Mouse (Mus musculus) forebrain, embryonic 11.5 days (tissue): ENCODE measurements at regions not wholly inside any gene's neighbourhood (a gene's known extent, or its start where the extent isn't known, plus 50 kb on each side); places are given as distances from the start of the nearest gene placed in this dataset.
A peak's percentile ranks its signal among the peaks of the same experiment; 100 is the strongest.

Experiments
- ATAC-seq: fragments of 200-750 bp; cut with Nextera tagmentation; replicated peaks from 2 replicates; pipeline ENCODE4 v1.8.0; 2017; ENCODE audit warnings: moderate TSS enrichment; ENCODE audit not compliant: low FRiP score
- DNase-seq: peaks from one replicate; pipeline ENCODE4 v3.0.0-alpha.2; 2017; ENCODE audit warnings: low spot score
- H3K27ac ChIP-seq: fragments of 300-500 bp; sonication (generic); 2 replicates; pipeline ENCODE4 v1.5.1; 2014; ENCODE audit warnings: low read depth, low read length
- H3K27me3 ChIP-seq: fragments of 300-500 bp; sonication (generic); 2 replicates; pipeline ENCODE4 v1.6.1; 2014; ENCODE audit warnings: mild to moderate bottlenecking, low read length, mixed read lengths; ENCODE audit not compliant: control insufficient read depth, insufficient read depth
- H3K36me3 ChIP-seq: fragments of 300-500 bp; sonication (generic); 2 replicates; pipeline ENCODE4 v1.6.1; 2014; ENCODE audit warnings: mild to moderate bottlenecking, low read length, moderate library complexity, mixed read lengths; ENCODE audit not compliant: control insufficient read depth, insufficient read depth
- H3K4me1 ChIP-seq: fragments of 300-500 bp; sonication (generic); replicated peaks from 2 replicates; pipeline ENCODE4 v1.6.1; 2014; ENCODE audit warnings: low read length, mixed read lengths; ENCODE audit not compliant: control insufficient read depth, insufficient read depth
- H3K4me2 ChIP-seq: fragments of 300-500 bp; sonication (generic); 2 replicates; pipeline ENCODE4 v1.6.1; 2014; ENCODE audit warnings: low read depth, mild to moderate bottlenecking, low read length, moderate library complexity, mixed read lengths; ENCODE audit not compliant: severe bottlenecking
- H3K4me3 ChIP-seq: fragments of 300-500 bp; sonication (generic); 2 replicates; pipeline ENCODE4 v1.5.1; 2014; ENCODE audit warnings: low read depth, low read length
- H3K9ac ChIP-seq: fragments of 300-500 bp; sonication (generic); 2 replicates; pipeline ENCODE4 v1.6.1; 2014; ENCODE audit warnings: low read length
- H3K9me3 ChIP-seq: fragments of 300-500 bp; sonication (generic); 2 replicates; pipeline ENCODE4 v1.6.1; 2016; ENCODE audit warnings: low read length, mixed read lengths; ENCODE audit not compliant: control insufficient read depth
- WGBS: fragments of 180-500 bp; shearing (Covaris S2); extraction: QIAGEN DNeasy Blood & Tissue Kit; methylation state at CpG from one replicate; pipeline ENCODE4 v1.1.7; 2014; 5-methylcytosine and 5-hydroxymethylcytosine counted together

DNA sequence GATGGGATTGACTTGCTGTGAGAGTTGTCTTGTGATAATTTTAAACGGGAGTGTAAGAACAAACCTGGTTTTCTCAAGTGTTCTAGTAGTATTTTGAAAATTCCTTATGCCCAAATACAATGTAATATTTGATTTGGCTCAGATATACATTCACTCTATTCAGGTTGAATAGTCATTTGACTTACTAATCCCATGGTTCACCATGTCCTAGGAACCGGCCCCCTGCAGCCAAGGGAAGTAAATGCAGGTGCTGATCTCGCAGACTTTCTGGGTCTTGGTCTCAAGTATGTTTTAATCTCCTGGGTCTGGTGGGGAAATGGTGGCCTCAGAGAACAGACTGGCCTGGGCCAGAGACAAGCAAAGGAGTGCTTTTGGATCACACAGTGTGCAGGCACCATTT lies 253.2 kb upstream of the Gm5148 start:
- no peak overlapping the region for H3K4me2 ChIP-seq
- ATAC-seq (no peak), DNase-seq (no peak)
- no peak overlapping the region for H3K9ac ChIP-seq
- H3K27me3 ChIP-seq, result no peaks in the 10 kb centered on the region
- no peaks in the 10 kb centered on the region for H3K9me3 ChIP-seq
- H3K27ac ChIP-seq, result no peak overlapping the region
- WGBS, result 63% methylated on average over 3 of the region's 3 CpGs
- no peak overlapping the region for H3K4me3 ChIP-seq
- peaks cover 7% of the 10 kb centered on the region; the same call in 1 of the 2 replicates for H3K4me1 ChIP-seq
- H3K36me3 ChIP-seq, result no peaks in the 10 kb centered on the region

DNA sequence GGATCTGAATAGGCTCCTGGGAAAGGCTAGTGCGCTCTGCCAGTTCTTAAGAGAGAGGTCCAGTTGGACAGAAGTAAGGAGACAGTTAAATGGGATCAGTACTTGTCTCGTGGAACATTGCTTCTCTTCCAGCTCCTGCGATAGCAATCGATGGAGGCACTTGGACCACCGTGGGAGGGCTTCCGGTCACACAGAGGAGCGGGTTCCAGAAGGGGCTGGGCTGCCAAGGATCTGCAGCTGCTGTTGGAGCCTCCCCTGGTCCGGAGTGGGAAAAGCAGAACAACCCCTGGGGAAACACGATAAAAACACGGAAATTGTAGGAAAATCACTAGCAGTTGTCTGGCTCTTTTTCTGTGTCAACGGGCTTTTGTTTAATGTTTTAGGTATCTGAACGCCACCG lies 252.3 kb upstream of the Gm5148 start:
- peak; percentile 57 for DNase-seq
- Histone ChIP-seq H3K27ac (no peak overlapping the region), H3K4me1 (peaks cover 7% of the 10 kb centered on the region; the same call in 1 of the 2 replicates), H3K9ac (no peak overlapping the region; the same call in 1 of the 2 replicates), H3K9me3 (no peaks in the 10 kb centered on the region), H3K36me3 (no peaks in the 10 kb centered on the region), H3K27me3 (no peaks in the 10 kb centered on the region), H3K4me3 (no peak overlapping the region), H3K4me2 (peak overlapping the region; percentile 26; the same call in 1 of the 2 replicates)
- 35% methylated on average over 13 of the region's 13 CpGs for WGBS
- no peak; the same call in 1 of the 2 replicates for ATAC-seq

DNA sequence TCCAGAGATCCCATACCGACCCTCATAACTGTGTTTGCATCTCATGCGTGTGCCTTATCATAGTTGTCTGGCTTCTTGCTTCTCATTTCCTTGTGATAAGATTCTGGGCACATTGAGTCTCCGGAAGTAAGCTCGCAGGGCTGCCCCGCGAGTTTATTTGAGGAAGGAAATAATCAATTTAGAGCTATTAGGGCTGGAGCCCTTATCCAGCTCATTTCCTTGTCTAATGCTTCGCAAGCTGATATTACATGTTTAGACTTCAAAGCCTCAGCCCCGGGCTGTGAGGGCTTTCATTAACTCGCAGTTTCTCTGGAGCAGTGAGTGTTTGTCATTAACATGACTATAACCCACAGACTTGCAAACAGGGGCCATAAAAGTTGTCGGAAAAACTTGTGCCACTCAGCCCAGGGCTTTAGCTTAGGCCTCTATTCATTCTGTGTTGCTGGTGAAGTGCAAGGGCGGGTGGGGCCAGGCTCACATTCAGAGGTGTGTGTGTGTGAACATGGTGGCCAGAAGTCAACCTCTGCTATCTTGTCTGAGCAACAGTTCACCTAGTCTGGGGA lies 251.0 kb upstream of the Gm5148 start:
- H3K36me3 ChIP-seq, result no peaks in the 10 kb centered on the region
- ATAC-seq (0 out of 2 replicates have a peak, but pooled peaks have one; percentile 30), DNase-seq (no peak)
- no peak overlapping the region for H3K27ac ChIP-seq
- peaks cover 7% of the 10 kb centered on the region; the same call in 1 of the 2 replicates for H3K4me1 ChIP-seq
- H3K9me3 ChIP-seq, result no peaks in the 10 kb centered on the region
- 42% methylated on average over 11 of the region's 11 CpGs for WGBS
- no peak overlapping the region for H3K4me2 ChIP-seq
- H3K4me3 ChIP-seq, result no peak overlapping the region
- no peak overlapping the region for H3K9ac ChIP-seq
- H3K27me3 ChIP-seq, result no peaks in the 10 kb centered on the region

DNA sequence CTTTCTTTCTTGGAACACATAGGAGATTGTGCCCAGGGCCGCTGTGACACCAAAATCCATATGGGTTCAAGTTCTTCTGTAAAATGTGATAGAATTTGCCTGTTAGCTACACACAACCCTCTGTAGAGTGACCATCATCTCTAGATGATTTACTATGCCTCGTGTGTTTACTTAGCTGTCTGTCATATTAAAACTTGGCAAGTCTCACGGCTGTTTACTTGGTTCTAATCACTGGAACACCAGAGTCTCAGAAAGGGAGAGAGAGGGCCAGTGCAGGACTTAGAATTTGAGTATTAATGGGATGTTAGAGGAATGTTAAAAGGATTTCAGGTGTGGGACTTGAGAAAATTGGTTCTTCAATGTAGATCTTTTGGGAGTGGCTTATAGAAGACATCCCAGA lies 248.6 kb upstream of the Gm5148 start:
- H3K27ac ChIP-seq, result no peak overlapping the region
- DNase-seq (no peak), ATAC-seq (no peak)
- no peak overlapping the region for H3K4me2 ChIP-seq
- H3K4me1 ChIP-seq, result peaks cover 7% of the 10 kb centered on the region; the same call in 1 of the 2 replicates
- H3K36me3 ChIP-seq, result no peaks in the 10 kb centered on the region
- H3K4me3 ChIP-seq, result no peak overlapping the region
- H3K9me3 ChIP-seq, result no peaks in the 10 kb centered on the region
- WGBS, result 85% methylated on average over 3 of the region's 3 CpGs
- H3K27me3 ChIP-seq, result no peaks in the 10 kb centered on the region
- no peak overlapping the region for H3K9ac ChIP-seq

DNA sequence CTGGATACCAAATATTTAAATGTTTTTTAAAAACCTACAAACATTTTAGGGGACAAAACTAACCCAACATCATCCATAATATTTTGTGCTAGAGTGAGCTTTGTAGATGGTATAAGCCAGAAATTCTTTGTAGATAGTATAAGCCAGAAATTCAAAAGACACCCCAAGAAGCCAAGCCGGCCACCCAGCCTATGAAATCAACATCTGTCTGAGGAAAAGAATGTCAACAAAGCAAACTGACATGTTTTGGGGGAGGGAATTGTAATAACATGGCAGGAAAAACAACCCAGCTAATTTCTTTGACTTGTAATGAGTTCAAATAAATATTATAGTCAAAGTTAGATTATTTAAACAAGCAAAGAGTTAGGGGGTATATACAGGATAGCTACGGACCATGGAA lies 246.9 kb upstream of the Gm5148 start:
- Histone ChIP-seq H3K27ac (no peak overlapping the region), H3K4me2 (no peak overlapping the region), H3K36me3 (no peaks in the 10 kb centered on the region), H3K9ac (no peak overlapping the region), H3K9me3 (no peaks in the 10 kb centered on the region), H3K4me1 (peaks cover 4% of the 10 kb centered on the region; the same call in 1 of the 2 replicates), H3K27me3 (no peaks in the 10 kb centered on the region), H3K4me3 (no peak overlapping the region)
- DNase-seq (no peak), ATAC-seq (no peak)
- 75% methylated on average over 2 of the region's 2 CpGs for WGBS

DNA sequence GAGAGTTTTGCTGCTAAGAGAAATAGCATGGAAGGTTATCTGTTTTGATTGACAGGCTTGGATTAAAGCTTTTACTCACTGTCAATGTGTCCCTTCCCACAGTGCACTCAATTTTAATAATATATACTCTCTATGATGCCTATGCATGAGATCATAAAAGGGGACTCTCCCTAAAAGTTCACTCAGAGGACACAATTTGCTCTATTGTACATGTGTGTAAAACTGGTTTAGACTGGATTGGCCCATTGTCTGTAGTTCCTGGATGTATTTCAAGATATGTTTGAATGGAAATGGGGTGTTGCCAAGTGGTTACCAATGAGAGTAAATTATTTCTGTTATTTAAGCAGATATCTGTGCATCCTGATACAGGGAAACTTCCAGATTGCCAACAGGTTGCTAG lies 244.4 kb upstream of the Gm5148 start:
- Histone ChIP-seq H3K4me2 (no peak overlapping the region), H3K4me3 (no peak overlapping the region), H3K36me3 (no peaks in the 10 kb centered on the region), H3K27me3 (no peaks in the 10 kb centered on the region), H3K9me3 (no peaks in the 10 kb centered on the region), H3K4me1 (no peaks in the 10 kb centered on the region), H3K9ac (no peak overlapping the region), H3K27ac (no peak overlapping the region)
- no peak for DNase-seq
- no peak for ATAC-seq

DNA sequence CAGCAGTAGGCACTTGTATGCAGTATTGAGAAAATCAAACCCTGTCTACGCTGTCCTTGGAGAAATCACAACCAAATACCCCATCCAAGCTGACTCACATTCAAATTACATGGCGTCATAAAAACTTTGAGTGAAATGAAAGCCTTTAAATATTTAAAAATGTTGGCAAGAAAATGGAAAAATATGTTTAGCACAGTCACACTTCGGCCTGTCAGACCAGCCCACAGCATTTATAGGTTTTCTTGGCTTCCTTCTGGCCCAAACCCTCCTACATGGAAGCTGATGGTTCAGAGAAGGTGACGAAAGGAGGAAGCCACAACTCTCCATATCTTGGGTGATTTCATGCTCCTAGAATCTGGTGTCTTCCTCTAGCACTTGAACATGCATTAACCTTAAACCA lies 240.9 kb upstream of the Gm5148 start:
- Histone ChIP-seq H3K9me3 (no peaks in the 10 kb centered on the region), H3K36me3 (no peaks in the 10 kb centered on the region), H3K27me3 (no peaks in the 10 kb centered on the region), H3K27ac (no peak overlapping the region), H3K9ac (no peak overlapping the region), H3K4me3 (no peak overlapping the region), H3K4me1 (no peaks in the 10 kb centered on the region), H3K4me2 (no peak overlapping the region)
- WGBS, result 84% methylated on average over 4 of the region's 4 CpGs
- DNase-seq (no peak), ATAC-seq (no peak)

DNA sequence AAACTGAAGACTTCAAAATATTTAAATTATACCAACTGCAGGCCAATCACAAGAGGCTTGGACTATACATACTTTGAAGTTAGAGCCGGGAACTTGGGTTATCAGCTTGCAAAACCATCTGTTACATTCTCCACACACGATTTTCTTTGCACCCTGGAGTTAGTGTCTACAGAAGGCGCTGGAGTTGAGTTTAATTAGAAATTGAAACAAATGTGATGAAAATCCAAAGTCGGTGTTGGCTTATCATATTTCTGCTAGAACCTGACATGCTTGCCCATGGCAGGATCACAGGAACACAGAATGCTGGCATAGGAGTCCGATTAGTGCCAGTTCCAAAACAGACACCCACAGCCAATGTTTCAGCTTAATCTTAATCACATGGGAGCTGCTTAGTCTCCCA lies 239.8 kb upstream of the Gm5148 start:
- DNase-seq (no peak), ATAC-seq (no peak)
- H3K9me3 ChIP-seq, result no peaks in the 10 kb centered on the region
- H3K4me2 ChIP-seq, result no peak overlapping the region
- H3K9ac ChIP-seq, result no peak overlapping the region
- no peak overlapping the region for H3K4me3 ChIP-seq
- 87% methylated on average over 5 of the region's 5 CpGs for WGBS
- H3K27me3 ChIP-seq, result no peaks in the 10 kb centered on the region
- H3K36me3 ChIP-seq, result no peaks in the 10 kb centered on the region
- no peaks in the 10 kb centered on the region for H3K4me1 ChIP-seq
- H3K27ac ChIP-seq, result no peak overlapping the region

DNA sequence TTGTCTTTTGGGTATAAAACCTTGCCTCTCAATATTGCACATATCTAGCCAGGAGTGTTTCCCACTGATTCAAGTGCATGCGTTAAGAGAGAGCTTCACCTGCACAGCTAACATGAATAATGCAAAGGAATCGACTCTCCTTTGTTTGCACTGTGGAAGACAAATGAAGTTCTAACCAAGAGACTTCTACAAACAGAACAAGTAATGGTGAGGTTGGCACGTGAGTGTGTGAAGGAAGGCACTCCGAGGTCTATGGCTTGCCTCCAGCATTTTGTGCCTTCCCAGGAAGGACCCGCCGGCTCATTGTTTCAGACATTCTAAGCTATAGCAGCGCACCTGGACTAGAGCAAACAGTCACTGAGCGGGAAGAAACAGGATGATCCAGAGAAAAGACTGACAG lies 238.5 kb upstream of the Gm5148 start:
- H3K4me1 ChIP-seq, result no peaks in the 10 kb centered on the region
- H3K9ac ChIP-seq, result no peak overlapping the region
- no peak overlapping the region for H3K4me3 ChIP-seq
- no peak overlapping the region for H3K4me2 ChIP-seq
- no peaks in the 10 kb centered on the region for H3K27me3 ChIP-seq
- DNase-seq (no peak), ATAC-seq (no peak)
- H3K27ac ChIP-seq, result no peak overlapping the region
- H3K9me3 ChIP-seq, result no peaks in the 10 kb centered on the region
- no peaks in the 10 kb centered on the region for H3K36me3 ChIP-seq
- WGBS, result 88% methylated on average over 8 of the region's 8 CpGs
